Mouse (Mus musculus) spleen, embryonic (tissue): ENCODE data around the gene Tmem72.

Source experiments
- CTCF ChIA-PET: fragments of 350-600 bp; sonication (Branson Sonifier 250); formaldehyde crosslinking; loops from one replicate; lab custom pipeline; 2022; lab: Charles Lee

Gene Tmem72

GRCm38 (mm10) chr6:116682317-116682716, 34.4 kb downstream of the Tmem72 start:
- CTCF ChIA-PET, result interaction anchor here (0.5 to 1.1 kb wide), 2 partner anchors 11 to 28 kb away, joined by 3 read pairs; no protein-coding TSS in a partner anchor

GRCm38 (mm10) chr6:116679563-116680288, 37.0 kb downstream of the Tmem72 start:
- CTCF ChIA-PET, result no interaction called here

- CTCF ChIA-PET, result interaction anchor here (1.0 kb wide), 1 partner anchor 43 kb away, joined by 3 read pairs; no protein-coding TSS in a partner anchor
These were observed 39.4 kb downstream of the Tmem72 start for GRCm38 (mm10) chr6:116677321-116677720.

- CTCF ChIA-PET, result interaction anchor here (0.6 to 1.0 kb wide), 2 partner anchors 21 to 42 kb away, joined by 3 read pairs; no protein-coding TSS in a partner anchor
These were observed 40.3 kb downstream of the Tmem72 start for GRCm38 (mm10) chr6:116676355-116676913.

- CTCF ChIA-PET, result interaction anchor here (0.5 kb wide), 1 partner anchor 1581 kb away, joined by 5 read pairs; no protein-coding TSS in a partner anchor
These were observed 42.3 kb downstream of the Tmem72 start for GRCm38 (mm10) chr6:116674283-116674886.

GRCm38 (mm10) chr6:116673471-116674282, 43.0 kb downstream of the Tmem72 start, which contains the start of gene Rassf4:
Gene Rassf4 (minus strand): TSS chr6:116673952.
- CTCF ChIA-PET, result interaction anchor here (0.5 kb wide), 1 partner anchor 1582 kb away, joined by 5 read pairs; no protein-coding TSS in a partner anchor

GRCm38 (mm10) chr6:116672349-116672748, 44.4 kb downstream of the Tmem72 start:
- CTCF ChIA-PET, result no interaction called here

GRCm38 (mm10) chr6:116671768-116672167, 44.9 kb downstream of the Tmem72 start:
- CTCF ChIA-PET, result no interaction called here

GRCm38 (mm10) chr6:116671031-116671430, 45.7 kb downstream of the Tmem72 start:
- CTCF ChIA-PET, result no interaction called here

GRCm38 (mm10) chr6:116670144-116670543, 46.6 kb downstream of the Tmem72 start:
- CTCF ChIA-PET, result no interaction called here

GRCm38 (mm10) chr6:116668682-116669470, 47.8 kb downstream of the Tmem72 start:
- CTCF ChIA-PET, result no interaction called here

- CTCF ChIA-PET, result no interaction called here
These were observed 49.3 kb downstream of the Tmem72 start for GRCm38 (mm10) chr6:116667382-116667781.

GRCm38 (mm10) chr6:116666892-116667291, 49.8 kb downstream of the Tmem72 start:
- CTCF ChIA-PET, result no interaction called here

GRCm38 (mm10) chr6:116666085-116666750, 50.5 kb downstream of the Tmem72 start:
- CTCF ChIA-PET, result no interaction called here

GRCm38 (mm10) chr6:116664830-116665229, 51.9 kb downstream of the Tmem72 start:
- CTCF ChIA-PET, result no interaction called here

GRCm38 (mm10) chr6:116664031-116664430, 52.7 kb downstream of the Tmem72 start:
- CTCF ChIA-PET, result no interaction called here

GRCm38 (mm10) chr6:116663364-116663763, 53.3 kb downstream of the Tmem72 start:
- CTCF ChIA-PET, result no interaction called here

GRCm38 (mm10) chr6:116653684-116654454, 62.8 kb downstream of the Tmem72 start:
- CTCF ChIA-PET, result interaction anchor here (0.6 kb wide), 1 partner anchor 28 kb away, joined by 3 read pairs; no protein-coding TSS in a partner anchor

- CTCF ChIA-PET, result no interaction called here
These were observed 63.5 kb downstream of the Tmem72 start for GRCm38 (mm10) chr6:116653191-116653590.
